Mouse (Mus musculus): ENCODE measurements around the gene Ms4a12. TPM values are rescaled to one million over a fixed set of nuclear protein-coding genes. Genes with fewer than 3 reads are reported as not detected.

Ms4a12 gene
- not detected in 2 replicates for polyA plus RNA-seq (2012; rRNA removed; ENCODE audit: low replicate concordance)

DNA sequence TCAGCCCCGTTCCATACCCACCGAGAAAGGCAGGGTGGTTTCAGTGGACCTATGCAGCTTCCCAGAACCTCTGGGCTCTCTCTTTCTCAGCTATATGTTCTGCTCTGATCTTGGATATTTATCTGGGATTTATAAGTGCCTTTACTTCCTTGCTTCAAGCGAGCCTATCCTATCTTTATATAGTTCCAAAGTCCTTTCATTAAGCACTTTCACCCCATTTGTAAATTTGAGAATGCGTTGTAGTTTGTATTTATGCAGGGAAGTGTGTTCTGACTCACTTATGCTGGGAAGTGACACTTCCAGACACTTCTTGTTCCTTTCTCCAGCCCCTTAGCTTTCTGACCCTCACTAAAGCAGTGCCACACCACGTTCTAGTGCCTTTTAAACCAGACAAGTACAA, at the start of gene Ms4a12:
Gene Ms4a12, minus strand, starts transcription at position 101 of the 400 bp plus-strand sequence.

DNA sequence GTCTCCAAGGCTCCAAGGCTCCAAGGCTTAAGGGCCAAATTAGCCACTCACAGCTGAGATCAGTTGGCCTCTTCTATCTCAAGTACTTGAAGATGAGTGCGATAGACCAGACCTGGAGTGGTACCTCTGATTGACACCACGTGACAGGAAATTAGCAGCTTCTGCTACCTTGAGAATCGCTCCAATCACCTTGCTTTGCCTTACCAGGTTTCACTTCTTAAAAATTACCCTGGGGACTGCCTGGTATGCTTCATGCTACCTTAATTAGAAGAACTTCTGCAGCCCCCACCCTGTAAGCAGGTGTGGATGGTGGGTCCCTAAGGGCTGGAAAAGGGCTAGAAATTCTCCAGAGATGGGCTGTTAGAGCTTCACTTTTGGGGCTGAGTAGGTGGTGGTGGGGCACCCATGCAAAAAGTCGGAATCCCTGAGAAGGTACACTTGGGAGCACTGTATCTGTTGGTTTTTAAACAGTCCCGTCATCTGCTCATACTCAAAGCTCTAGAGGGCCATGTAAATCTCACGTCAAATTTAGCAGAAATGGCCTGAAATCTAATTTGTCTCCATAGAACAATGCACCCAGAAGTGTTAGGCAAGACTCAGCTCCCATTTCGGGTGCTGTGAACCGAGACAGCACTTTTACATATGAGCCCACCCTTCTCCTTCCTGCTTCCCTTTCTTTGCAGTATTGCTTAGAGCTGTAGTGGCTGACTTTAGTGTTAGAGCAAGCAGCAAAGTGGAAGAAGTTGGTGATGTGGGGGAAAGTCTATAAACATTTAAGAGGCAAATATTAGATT, 34.0 kb upstream of the Ms4a12 start, which contains the start of gene Ms4a1:
Gene Ms4a1, minus strand, starts transcription at position 190 of the 794 bp plus-strand sequence.

DNA sequence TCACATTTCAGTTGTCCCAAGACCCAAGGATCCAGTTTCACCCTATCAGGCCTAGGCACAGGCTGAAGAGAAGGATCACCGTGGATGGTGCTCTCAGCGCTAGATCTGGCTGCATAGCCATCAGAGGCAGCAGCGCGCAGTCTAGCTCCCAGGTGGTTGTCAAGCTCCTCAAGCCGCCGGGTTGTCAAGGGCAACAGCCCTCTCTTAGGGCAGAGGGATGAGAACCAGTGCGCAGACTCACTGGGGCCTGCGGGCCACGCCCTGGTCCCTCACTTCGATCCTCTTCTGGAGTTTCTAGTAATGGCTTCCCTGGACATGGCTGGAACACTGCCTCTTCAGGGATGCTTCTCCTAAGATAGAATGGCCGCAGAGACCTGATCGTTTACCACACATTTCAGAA, 35.7 kb downstream of the Ms4a12 start, which contains the start of gene Ms4a13:
Gene Ms4a13, minus strand, starts transcription at position 192 of the 400 bp plus-strand sequence.

DNA sequence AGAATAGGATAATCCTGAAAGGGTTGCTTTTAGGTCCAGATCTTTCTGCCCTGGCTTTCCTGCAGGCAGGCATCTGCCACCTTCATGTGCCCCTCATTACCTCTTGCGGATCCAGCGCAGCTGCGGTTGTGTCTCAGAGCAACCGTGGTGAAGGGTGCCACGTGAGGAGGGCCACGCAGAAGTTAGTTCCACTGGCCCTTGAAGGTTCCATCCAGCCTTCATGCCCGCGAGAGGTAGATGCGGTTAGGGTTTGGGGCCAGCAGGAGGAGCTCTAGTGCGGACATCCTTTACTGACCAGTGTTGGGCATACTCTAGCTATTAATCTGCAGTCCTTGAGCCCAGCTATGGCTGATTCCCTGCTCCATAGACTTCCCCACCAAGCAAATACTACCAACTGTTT, 67.1 kb downstream of the Ms4a12 start, which contains the start of gene 1700025F22Rik:
Gene 1700025F22Rik, minus strand, starts transcription at position 149 of the 400 bp plus-strand sequence.

Other genes starting within 250 kb of the Ms4a12 start
- 0.36 TPM in 1 of 2 replicates, not detected in the other for gene Ms4a15, start 239.2 kb downstream of the Ms4a12 start, polyA plus RNA-seq (2012; rRNA removed; ENCODE audit: low replicate concordance)
- gene Ms4a18, start 214.4 kb downstream of the Ms4a12 start, polyA plus RNA-seq (2012; rRNA removed; ENCODE audit: low replicate concordance) = not detected in 2 replicates
- 6.6 and 18.8 TPM in 2 replicates for gene Ms4a8a, start 151.3 kb downstream of the Ms4a12 start, polyA plus RNA-seq (2012; rRNA removed; ENCODE audit: low replicate concordance)
- gene 1700017D01Rik, start 101.6 kb downstream of the Ms4a12 start, polyA plus RNA-seq (2012; rRNA removed; ENCODE audit: low replicate concordance) = not detected in 2 replicates
- gene 1700025F22Rik, start 67.1 kb downstream of the Ms4a12 start, polyA plus RNA-seq (2012; rRNA removed; ENCODE audit: low replicate concordance) = not detected in 2 replicates
- not detected in 2 replicates for gene Ms4a13, start 35.7 kb downstream of the Ms4a12 start, polyA plus RNA-seq (2012; rRNA removed; ENCODE audit: low replicate concordance)
- 7.6 and 12.1 TPM in 2 replicates for gene Ms4a1, start 33.8 kb upstream of the Ms4a12 start, polyA plus RNA-seq (2012; rRNA removed; ENCODE audit: low replicate concordance)
- not detected in 2 replicates for gene Ms4a5, start 51.4 kb upstream of the Ms4a12 start, polyA plus RNA-seq (2012; rRNA removed; ENCODE audit: low replicate concordance)
- 0.35 and 1.4 TPM in 2 replicates for gene Ms4a14, start 82.0 kb upstream of the Ms4a12 start, polyA plus RNA-seq (2012; rRNA removed; ENCODE audit: low replicate concordance)
- gene Ms4a7, start 103.7 kb upstream of the Ms4a12 start, polyA plus RNA-seq (2012; rRNA removed; ENCODE audit: low replicate concordance) = 2.6 and 8.1 TPM in 2 replicates
- gene Ms4a4a, start 143.1 kb upstream of the Ms4a12 start, polyA plus RNA-seq (2012; rRNA removed; ENCODE audit: low replicate concordance) = 0.97 and 2.4 TPM in 2 replicates
- 4.0 and 6.8 TPM in 2 replicates for gene Ms4a4c, start 172.3 kb upstream of the Ms4a12 start, polyA plus RNA-seq (2012; rRNA removed; ENCODE audit: low replicate concordance)
- gene Ms4a4b, start 211.1 kb upstream of the Ms4a12 start, polyA plus RNA-seq (2012; rRNA removed; ENCODE audit: low replicate concordance) = 46.1 and 93.0 TPM in 2 replicates
- gene Ms4a6c, start 236.9 kb upstream of the Ms4a12 start, polyA plus RNA-seq (2012; rRNA removed; ENCODE audit: low replicate concordance) = 6.0 and 14.4 TPM in 2 replicates